Mouse (Mus musculus) E14TG2a.4 (cell line): Measurements from ENCODE around the gene Tmem200a.

Source experiments
- CTCF ChIP-seq: conservative IDR thresholded peaks from 2 replicates; pipeline ENCODE4 v1.5.1; 2014; ENCODE audit warnings: low read length
- NANOG ChIP-seq: IDR thresholded peaks from 2 replicates; pipeline ENCODE4 v1.6.1; 2014; ENCODE audit warnings: borderline replicate concordance, low read length, mixed read lengths
- POU5F1 ChIP-seq: IDR thresholded peaks from 2 replicates; pipeline ENCODE4 v1.6.1; 2014; ENCODE audit warnings: low read length, borderline replicate concordance

DNA sequence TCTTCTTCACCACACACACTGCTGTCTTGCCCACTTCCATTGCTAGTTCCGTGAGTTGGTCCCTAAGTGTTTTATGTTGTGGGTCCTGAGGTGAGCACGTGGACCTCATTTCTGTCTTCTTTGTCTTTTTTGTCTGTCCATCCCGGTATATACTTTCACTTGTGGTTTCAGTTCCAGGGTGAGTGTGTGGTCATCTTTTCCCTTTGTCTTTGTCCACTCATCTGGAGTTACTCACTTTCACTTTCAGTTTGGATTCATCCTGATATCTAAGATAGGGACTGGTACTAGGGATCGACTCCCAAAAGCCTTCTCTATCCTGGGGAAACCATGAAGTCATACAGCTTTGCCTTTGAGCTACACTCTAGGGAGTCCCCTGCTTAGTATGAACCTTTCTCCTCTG lies 15.8 kb downstream of the Tmem200a start:
- TF ChIP-seq CTCF, result no peak
- TF ChIP-seq NANOG, result no peak
- no peak for TF ChIP-seq POU5F1
